Mouse (Mus musculus): Measurements from ENCODE around the gene Nisch. TPM values are rescaled to one million over a fixed set of nuclear protein-coding genes. Genes with fewer than 3 reads are reported as not detected.

Nisch gene
- total RNA-seq (2021) = 100 to 1,000 TPM; 265 to 294 TPM
- long read RNA-seq, experiment 1, full-length matches to known transcripts = 47 of 162 reads
- long read RNA-seq, experiment 1, partial matches to known transcripts = 57 of 162 reads
- long read RNA-seq, experiment 1, other reads (novel, unspliced or antisense) = 58 of 162 reads
- long read RNA-seq, experiment 2, full-length matches to known transcripts = 30 of 78 reads
- long read RNA-seq, experiment 2, partial matches to known transcripts = 9 of 78 reads
- long read RNA-seq, experiment 2, other reads (novel, unspliced or antisense) = 39 of 78 reads

DNA sequence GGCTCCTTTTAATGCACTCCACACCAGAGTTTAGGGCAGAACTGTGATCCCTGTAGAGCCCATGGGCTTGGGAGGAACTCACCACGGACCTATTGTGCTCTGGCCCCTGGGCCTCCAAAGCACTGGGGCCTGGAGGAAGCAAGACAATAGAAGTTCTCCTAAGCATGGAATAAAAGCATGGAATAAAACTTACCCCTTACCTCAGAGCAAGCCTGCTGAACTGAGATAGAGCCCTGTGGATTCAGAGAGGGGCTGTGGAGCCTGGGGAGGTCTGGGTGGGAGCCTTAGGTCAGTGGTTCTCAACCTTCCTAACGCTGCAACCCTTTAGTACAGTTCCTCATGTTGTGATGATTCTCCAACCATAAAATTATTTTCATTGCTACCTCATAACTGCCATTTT, at the start of gene Nisch:
Gene Nisch, minus strand, starts transcription at position 101 of the 400 bp plus-strand sequence.
- DNase-seq = no peak

DNA sequence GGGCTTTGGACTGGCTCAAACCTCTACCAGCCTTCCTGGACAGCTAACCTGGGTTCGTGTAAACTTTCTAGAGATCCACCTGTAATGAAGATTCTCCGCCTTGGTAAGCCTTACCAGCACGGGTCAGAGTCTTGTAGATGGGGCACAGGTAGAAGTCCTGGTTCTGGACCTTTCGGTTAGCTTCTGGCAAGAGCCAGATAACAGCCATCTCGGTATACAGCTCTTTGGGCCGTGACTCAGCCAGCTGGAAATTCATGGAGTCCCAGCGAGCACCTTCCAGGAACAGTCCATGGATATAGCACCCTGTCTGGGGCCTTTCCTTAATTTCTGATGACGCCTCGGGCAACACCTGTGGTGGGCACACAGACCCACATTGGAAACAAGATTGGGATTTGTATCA, 44.2 kb upstream of the Nisch start:
- DNase-seq = no peak

DNA sequence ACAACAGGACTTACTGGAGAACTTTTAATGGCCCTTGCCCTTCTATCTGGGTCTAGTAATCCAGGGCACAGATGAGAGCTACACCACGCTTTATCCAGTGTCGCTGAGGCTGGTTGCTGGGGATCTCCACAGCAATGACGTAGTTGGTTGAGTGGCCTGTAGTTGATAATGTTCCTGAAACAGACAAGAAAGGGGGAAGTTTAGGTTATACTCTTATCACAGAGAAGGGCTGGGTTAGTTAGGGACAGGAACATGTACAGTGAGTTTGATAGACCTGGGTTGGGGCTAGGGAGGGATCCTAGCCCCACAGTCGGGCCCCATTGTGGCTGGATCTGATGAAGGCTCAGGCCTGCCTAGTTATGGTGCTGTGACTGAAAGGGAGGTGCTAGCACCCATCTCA, 43.6 kb upstream of the Nisch start:
- DNase-seq = no peak

DNA sequence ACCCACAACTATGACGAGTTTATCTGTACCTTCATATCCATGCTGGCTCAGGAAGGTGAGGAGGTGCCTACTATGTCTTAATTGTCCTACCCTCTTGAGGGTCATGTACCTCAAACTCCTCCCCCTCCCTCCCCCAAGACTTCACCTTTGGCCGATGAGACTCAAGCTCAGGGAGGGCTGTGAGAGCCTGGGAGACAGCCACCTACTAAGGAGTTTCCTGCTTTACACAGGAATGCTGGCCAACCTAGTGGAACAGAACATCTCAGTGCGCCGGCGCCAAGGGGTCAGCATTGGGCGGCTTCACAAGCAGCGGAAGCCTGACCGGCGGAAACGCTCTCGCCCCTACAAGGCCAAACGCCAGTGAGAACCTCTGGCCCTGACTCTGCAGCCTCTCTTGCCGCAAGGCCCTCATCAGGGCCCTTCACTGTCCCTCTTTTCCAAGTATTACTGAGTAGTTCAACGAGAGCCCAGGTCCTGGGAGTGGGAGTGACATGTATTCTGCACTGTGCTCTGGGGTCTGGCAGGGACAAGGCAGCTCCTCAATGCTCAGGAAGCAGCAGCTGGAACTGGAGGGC, 41.8 kb upstream of the Nisch start:
- no peak for DNase-seq

DNA sequence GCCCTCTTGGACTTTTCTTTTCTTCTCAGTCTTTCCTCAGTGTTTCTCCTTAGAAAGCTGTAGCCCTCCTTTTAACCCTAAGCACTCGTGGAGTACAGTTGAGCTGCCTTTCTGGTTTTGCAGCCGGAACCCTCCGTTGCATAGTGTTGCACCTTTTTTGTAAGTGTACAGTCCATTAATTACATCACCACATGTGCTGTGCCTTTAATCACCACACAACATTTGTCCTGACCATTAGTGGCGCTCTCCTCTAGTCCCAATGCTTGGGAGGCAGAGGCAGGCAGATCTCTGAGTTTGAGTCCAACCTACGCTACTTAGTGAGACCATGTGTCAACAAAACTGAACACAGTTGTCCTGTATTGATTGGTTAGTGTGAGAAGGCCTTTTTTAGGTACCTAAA, 35.3 kb upstream of the Nisch start:
- no peak for DNase-seq

DNA sequence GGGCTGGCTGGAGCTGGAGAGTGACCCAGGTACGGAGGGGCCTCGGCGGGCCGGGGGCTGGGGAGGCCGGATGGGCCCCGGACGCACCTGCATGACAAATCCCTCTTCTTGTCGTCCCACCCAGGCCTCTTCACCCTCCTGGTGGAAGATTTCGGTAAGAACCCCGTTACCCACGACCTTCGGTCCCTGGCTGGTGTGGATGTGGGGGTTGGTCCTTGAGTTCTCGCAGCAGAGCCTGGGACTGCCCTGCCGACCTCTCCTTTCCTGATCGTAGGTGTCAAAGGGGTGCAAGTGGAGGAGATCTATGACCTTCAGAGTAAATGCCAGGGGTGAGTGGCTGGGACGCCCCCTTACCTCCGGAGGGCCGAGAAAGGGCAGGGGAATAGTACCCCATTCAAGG, 34.9 kb upstream of the Nisch start:
- DNase-seq = no peak

DNA sequence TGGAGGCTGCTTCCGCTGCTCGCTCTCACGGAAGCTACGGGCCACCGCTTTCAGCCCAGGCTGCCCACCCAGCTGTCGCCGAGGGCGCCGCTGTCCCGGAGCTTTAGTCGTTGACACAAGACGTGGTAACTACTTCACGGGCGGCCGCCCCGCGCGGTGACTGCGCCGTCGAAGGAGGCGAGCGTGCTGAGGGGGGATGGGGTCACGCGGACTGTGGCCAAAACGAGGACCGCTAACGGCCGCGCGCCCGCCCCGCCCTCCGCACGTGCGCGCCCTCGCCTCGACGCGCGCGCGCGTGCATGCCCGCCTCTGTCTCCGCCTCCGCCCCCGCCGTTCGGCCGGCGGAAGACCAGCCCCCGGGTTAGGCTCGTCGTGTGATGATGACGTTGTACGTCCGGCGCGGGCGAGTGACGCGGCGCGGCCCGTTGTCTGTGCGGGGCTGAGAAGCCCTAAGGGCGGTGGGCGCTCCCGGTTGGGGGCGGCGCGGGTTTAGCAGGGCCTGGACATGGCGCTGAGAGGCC, 34.4 kb upstream of the Nisch start, which contains the start of the genes Phf7 and Bap1:
Gene Phf7, minus strand, starts transcription at position 234 of the 521 bp plus-strand sequence.
Gene Bap1, plus strand, starts transcription at position 367 of the 521 bp plus-strand sequence.
- DNase-seq = peak; percentile 96

DNA sequence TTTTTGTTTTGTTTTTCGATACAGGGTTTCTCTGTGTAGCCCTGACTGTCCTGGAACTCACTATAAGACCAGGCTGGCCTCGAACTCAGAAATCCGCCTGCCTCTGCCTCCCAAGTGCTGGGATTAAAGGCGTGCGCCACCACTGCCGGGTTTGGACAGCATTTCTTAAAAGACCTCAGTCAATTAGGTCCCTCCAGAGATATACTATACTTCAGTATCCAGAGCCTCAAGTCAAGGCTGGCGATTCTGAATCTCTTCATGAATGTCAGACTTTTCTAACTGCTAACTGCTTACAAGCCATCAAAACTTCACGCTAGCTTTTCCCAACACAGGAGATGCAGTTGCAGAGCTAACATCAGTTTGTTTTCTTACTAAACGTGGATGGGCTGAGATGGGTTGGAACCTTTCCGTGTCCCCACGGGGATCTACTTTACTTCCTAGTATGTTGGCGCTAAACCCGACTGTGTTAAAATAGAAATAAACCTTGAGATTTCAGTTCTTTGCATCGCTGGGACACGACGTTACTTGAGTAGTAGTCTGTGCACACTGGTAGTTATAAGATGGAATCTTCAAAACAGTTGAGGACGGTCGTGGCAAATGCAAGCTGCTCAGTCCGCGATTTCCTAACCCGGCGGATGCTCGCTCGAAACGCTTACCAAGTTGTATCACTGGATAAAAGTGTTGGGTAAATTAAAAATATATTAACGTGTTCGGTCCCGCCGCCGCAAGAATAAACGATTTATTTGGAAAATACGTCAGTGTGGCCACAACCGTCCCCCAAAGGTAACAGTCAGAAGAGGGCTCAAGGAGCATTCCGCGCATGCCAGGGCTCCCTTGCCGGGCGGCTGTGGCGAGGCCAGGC, 33.7 kb upstream of the Nisch start:
- no peak for DNase-seq

DNA sequence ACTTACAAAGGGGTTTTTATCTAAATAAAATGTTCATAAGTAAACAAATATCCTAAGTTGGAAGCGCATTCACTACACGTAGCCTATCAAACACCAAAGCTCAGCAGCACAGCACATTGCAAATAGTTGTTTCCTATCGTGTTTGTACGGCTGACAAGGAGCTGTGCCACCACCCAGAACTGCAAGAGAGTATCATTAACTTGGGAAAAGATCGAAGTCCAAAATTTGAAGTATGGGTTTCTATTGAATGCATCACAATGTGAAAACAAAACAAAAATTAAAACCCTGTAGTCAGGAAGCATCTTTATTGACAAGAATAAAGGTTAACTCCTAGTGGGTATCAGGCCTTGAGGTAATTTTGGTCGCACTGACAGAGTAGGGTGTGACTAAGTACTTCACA, 31.6 kb upstream of the Nisch start:
- DNase-seq = no peak

DNA sequence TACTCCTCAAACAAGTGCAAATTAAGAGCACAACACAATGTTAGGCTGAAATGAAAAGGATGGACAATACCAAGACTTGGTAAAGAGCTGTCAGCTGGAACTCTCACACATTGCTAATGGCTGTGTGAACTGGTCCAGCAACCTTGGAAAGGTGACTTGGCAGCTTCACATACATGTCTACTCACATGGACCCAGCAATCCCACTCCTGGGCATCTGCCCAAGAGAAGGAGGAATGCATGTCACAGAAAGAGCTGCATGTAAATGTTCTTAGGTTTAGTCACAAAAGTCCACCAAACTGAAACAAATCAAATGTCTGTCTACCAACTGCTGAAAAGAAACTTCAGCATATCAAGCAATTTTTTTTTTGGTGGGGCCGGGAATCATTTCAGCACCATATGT, 29.2 kb upstream of the Nisch start:
- DNase-seq = no peak

DNA sequence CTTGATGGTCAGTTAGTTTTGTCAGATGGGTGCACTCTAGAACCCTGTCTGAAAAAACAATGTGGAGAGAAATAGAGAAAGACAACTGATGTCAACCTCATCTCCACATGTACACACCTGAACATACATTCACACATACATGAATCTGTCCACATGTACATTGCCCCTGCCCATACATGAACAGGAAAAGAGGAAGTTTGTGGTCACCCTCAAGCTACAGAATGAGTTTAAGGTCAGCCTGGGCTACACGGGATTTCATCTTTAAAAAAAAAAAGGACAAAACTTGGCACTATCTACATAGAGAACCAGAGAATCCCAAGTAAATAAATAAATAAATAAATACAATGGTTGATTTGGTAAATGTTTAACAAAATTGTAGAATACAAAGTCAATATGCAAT, 28.0 kb upstream of the Nisch start:
- no peak for DNase-seq

DNA sequence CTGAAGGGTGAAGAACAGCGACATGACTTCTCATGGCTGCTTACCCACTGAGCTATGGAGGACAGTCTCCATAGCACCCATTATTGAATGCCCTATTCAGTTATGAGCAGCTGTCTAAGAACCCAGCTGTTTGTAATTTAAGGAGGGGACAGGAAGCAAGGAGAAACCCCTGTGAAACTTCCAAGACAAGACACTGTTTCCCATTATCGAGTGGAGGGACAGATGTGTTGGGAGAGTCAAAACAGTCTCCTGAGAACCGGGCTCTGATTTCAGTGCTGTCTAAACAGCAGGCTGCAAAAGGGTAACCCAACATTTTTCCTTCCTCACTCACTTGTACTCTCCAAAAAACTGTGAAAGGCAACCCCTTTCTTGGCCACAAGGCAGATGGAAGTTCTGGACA, 23.8 kb upstream of the Nisch start:
- DNase-seq = no peak

DNA sequence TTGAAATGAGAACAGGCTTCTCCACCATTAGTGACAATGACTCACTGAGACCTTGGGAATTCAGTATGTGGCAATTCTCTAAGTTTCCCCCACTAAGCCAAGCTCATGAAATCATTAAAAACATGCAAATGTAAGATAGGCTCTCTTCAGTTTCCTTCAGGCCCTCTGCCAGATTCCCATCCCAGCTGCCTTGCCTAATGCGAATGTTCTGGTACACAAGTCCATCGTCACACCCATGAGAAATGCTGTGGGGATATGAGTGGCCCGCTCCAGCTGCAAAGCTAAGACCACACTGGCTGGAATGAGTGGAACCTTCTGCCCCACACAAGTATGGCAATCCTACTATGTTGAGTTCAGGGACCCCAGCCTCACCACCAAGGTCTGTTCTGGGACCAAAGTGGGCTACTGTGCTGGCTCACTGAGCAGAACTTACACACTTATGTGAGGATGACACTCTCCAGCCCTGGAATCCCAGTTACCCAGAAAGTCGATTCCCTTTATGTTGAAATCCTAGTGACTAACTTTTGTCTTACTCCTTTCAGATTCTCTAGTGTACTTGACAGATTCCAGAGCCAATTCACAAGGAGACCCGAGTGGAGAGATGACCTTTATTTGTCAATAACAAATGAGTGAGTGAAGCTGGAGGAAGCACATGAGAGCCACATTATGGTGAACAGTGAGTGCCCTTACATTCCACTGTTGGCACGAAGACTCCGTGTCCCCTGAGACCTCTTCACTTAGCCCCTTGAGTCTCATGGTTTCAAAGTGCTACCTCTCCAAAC, 20.5 kb upstream of the Nisch start:
- DNase-seq = peak; percentile 40 to 63

DNA sequence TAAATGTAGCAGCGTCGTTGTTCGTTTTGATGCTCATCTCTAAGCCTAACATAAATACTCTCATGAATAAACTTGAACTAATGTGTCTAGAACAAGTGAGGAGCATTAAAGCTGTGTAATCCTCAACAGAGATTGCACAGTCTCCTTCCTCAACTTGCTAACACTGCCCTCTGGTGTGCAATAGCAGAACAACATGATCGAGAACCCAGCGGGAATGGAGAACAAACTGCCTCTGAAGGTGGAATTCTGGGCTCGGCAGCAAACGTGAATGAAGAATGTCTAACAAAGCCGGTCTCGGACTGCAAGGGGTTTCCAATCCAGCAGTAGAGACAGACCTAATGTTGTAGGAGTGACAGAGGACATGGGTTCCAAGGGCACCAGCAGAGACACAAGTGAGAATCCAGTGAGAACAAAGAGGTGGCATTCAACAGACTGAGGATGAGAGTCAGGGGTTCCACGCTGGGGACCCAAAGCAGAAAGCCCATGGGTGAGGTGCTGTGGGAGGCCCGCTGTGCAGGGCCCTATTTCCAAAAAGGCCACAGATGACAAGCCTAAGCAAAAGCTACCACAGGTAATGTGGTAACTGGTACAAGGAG, 17.3 kb upstream of the Nisch start:
- DNase-seq = peak; percentile 83 to 85

DNA sequence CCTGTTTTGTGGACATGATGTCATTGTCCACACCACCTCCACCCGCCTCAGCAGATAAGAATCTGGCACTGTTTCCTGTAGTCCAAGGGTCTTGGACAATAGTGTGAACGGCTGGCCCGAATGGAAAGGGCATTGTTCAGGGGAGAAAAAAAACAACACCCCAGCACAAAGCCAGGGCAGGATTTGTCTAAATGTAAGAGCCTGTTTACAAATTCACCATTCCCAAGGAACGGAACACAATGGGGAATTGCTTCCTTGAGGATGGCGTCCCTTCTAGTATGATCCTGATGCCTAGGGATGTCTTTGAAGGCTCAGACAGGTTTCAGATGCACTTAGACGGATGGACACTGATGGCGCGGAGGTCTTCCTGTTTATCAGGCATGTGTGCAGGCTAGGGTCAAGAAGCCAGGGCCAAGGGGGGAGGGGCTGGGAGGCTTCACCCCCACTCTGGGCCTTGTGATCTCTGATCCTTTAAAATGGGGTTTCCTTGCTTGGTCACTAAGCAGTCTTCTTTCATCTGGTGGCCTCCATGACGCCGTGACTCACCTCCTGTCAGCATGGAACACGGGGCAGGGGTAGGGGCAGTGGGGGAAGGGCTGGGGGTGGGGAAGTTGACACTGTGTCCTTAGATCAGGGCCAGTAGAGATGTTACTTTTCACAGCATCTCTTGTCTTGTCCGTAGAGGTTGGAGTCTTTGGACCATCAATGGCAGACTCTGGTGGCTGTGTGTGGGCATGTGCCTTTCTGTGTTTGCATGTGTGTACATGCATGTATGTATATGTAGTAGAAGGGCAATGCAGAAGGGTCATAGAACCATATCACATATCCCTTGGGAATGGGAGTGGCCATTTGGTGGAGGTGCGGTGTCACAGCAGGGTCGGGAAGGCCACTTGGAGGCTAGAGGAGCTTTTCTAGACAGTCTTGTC, 16.6 kb upstream of the Nisch start:
- DNase-seq = peak in 1 of 2 experiments; percentile 38

DNA sequence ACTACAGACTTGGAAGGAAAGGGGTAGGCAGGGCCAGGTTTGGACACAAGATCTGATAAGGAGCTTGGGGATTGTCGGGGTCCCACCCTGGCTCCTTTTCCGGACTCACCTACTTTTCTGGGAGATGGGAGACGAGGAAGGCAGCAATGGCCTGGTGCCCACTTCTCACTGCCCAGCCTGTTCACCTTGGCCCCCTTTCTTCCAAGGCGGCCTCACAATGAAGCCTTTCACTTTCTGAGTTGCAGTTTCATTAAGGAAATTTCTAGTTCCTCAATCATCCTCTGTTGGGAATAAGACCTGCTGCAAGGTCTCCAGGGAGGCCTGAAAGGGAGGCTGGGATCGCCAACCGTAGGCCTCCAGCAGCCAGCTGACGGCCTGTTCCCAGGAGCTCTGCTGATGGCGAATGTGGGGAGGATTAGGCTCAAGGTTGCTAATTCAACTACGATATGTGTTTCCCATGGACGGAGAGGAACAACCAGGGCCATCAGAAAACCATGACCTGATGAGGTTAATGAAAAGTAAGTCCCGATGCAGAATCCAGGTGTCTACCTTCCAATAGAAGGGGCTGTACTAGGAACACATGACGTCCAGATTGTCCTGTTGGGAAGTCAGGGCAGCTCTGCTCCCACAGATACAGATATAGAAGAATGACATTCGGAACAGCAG, 15.8 kb upstream of the Nisch start:
- DNase-seq = no peak

DNA sequence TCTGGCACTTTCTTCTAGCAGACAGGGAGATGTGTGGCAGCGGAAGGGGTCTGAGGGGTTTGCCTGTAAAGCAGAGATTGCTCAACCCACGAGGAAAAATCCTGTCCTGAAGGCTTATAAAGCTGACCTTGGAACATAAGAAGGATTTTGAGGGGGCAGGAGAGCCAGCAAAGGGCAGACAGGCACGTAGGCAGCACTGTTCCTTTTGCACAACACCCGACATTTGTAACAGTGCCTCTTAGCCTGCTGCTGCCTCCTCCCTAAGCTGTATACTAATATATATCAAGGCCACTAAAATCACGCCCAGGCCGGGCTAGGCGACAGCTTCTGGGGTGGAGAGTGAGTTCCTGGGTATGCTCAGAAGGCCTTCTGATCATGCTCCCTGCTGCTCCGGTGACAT, 13.7 kb upstream of the Nisch start:
- no peak for DNase-seq

DNA sequence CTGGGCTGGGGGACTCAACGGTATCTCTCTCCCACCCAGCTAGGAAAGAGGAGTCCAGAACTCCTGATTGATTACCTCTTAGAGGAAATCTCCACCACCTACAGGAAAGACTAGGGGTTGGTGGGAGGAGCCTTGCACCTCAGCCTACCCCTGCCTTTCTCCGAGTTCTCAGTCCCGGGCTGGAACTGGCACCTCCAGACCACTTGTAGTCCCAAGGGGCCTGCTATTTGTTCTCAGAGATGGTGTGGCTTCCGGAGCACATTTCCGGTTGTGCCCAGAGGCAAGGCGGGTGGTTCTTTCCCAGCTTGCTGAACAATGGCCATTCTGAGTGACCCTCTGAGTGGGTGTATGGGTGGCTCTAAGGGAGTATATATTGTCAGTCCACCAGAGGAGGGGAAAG, 11.5 kb upstream of the Nisch start:
- peak in 1 of 2 experiments; percentile 34 for DNase-seq

DNA sequence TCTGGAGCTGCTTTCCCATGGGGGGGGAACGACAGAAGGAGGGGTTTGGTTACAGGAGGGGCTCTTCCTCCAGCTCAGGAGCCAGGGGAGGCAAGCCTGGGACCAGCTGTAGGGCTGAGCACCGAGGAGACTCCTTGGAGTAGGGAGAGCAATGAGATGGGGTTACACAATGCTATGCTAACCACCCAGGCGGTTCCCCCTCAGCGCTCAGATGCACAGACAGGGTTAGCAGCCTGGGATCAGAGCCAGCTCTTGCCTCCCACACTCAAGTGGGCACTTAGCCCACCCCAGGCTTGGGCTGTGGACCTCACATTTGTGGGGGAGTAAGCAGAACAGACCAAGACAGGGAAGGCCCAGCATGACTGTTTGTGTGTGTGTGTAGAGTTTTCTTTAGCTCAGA, 10.2 kb upstream of the Nisch start:
- DNase-seq = no peak

DNA sequence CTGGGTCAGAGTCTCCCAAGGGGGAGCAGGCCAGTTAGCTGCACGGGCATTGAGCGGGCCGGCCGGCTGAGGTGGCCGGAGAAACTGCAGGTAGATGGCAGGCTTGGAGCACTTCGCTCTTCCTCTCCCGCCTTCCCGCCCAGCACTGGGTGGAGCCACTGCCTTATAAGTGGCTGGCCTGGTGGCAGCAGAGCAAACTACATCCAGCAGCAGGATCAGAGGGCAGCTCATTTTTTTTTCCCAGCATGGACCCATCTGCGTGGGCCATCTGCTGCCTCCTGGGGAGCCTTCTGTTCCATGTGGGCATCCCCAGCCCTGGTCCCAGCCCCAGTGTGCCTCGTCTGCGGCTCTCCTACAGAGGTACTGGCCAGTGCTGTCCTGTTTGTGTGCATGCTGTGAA, 920 bp upstream of the Nisch start, which contains the start of gene Sema3g:
Gene Sema3g, plus strand, starts transcription at position 195 of the 400 bp plus-strand sequence.
- DNase-seq = peak; percentile 73 to 74

All from adrenal gland, postnatal 36 days (tissue).